Mouse (Mus musculus) forebrain, postnatal 0 days (tissue): ENCODE data around the gene Lmx1b. TPM values are rescaled to one million over a fixed set of nuclear protein-coding genes. Genes with fewer than 3 reads are reported as not detected.
A peak's percentile ranks its signal among the peaks of the same experiment; 100 is the strongest.

Experiments
- ATAC-seq: fragments of 200-750 bp; cut with Nextera tagmentation; 2 replicates; pipeline ENCODE4 v1.8.0; 2017; ENCODE audit warnings: mild to moderate bottlenecking, moderate library complexity
- DNase-seq: peaks from one replicate; pipeline ENCODE4 v3.0.0-alpha.2; 2015
- H3K27ac ChIP-seq: fragments of 300-500 bp; sonication (generic); 2 replicates; pipeline ENCODE4 v1.5.1; 2014; ENCODE audit warnings: low read depth, mild to moderate bottlenecking, antibody characterized with exemption, low read length, moderate library complexity, mixed read lengths
- H3K27me3 ChIP-seq: fragments of 300-500 bp; sonication (generic); 2 replicates; pipeline ENCODE4 v1.6.1; 2014; ENCODE audit warnings: mild to moderate bottlenecking, low read length, mixed read lengths; ENCODE audit not compliant: insufficient read depth
- H3K36me3 ChIP-seq: fragments of 300-500 bp; sonication (generic); 2 replicates; pipeline ENCODE4 v1.6.1; 2014; ENCODE audit warnings: mild to moderate bottlenecking, moderate library complexity; ENCODE audit not compliant: insufficient read depth
- H3K4me1 ChIP-seq: fragments of 300-500 bp; sonication (generic); 2 replicates; pipeline ENCODE4 v1.6.1; 2014; ENCODE audit warnings: antibody characterized with exemption; ENCODE audit not compliant: insufficient read depth
- H3K4me2 ChIP-seq: fragments of 300-500 bp; sonication (generic); 2 replicates; pipeline ENCODE4 v1.6.1; 2014; ENCODE audit warnings: low read depth, mild to moderate bottlenecking, moderate library complexity
- H3K4me3 ChIP-seq: fragments of 300-500 bp; sonication (generic); 2 replicates; pipeline ENCODE4 v1.5.1; 2014; ENCODE audit warnings: low read depth, low read length, mixed read lengths
- H3K9ac ChIP-seq: fragments of 300-500 bp; sonication (generic); 2 replicates; pipeline ENCODE4 v1.6.1; 2014; ENCODE audit warnings: mild to moderate bottlenecking
- H3K9me3 ChIP-seq: fragments of 300-500 bp; sonication (generic); 2 replicates; pipeline ENCODE4 v1.6.1; 2016; ENCODE audit warnings: low read length
- CTCF ChIP-seq: sonication (generic); IDR thresholded peaks from 2 replicates; pipeline ENCODE4 v1.5.1; 2016; ENCODE audit warnings: antibody characterized with exemption, control low read depth, low read depth
- WGBS: fragments of 180-500 bp; shearing (Covaris S2); extraction: QIAGEN DNeasy Blood & Tissue Kit; methylation state at CpG from one replicate; pipeline ENCODE4 v1.1.7; 2014; 5-methylcytosine and 5-hydroxymethylcytosine counted together
- polyA plus RNA-seq: library from polyadenylated mRNA; unstranded; fragments of >200 nt; fragmentation: Nextera tagmentation; extraction: Ambion mirVana; gene quantifications from 2 replicates; pipeline ENCODE4 v1.2.1, GENCODE M21; 2015
- total RNA-seq: library from RNA; depleted of rRNA; stranded (reverse); fragments of >200 nt; gene quantifications from 2 replicates; pipeline ENCODE4 v1.2.3, GENCODE M21; 2014

Lmx1b gene
- total and polyA plus RNA-seq, 2 experiments from 2014 or later: 0.24 to 2.0 TPM

DNA sequence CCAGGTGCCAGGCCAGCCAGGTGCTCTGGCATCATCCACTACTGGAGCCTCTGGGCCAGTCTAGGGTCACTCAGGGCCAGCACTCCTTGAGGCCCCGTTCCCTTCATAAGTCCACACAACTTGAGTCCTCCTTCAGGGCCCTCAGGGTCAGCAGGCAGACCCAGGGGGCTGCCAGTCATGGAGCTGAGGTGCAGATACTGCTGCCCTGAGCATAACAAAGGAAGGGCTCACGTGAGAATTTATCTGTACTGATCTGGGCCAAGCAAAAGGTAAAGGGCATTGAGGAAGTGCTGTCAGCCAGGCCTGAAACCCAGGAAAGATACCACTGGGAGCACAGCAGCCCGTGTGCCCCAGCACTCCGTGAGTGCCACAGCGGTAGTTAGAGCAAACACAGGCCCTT is 7.1 kb downstream of the Lmx1b start:
- peaks cover 79% of the 10 kb centered on the region for H3K27me3 ChIP-seq
- H3K4me3 ChIP-seq: no peak overlapping the region
- no peaks in the 10 kb centered on the region for H3K9me3 ChIP-seq
- 12% methylated on average over 5 of the region's 5 CpGs for WGBS
- H3K36me3 ChIP-seq: no peaks in the 10 kb centered on the region
- H3K27ac ChIP-seq: no peak overlapping the region
- ATAC-seq (no peak), DNase-seq (no peak)
- H3K9ac ChIP-seq: no peak overlapping the region
- H3K4me1 ChIP-seq: no peaks in the 10 kb centered on the region
- no peak for TF ChIP-seq CTCF
- H3K4me2 ChIP-seq: no peak overlapping the region

- Histone ChIP-seq H3K9ac (no peak overlapping the region), H3K36me3 (no peaks in the 10 kb centered on the region), H3K4me3 (no peak overlapping the region), H3K4me2 (no peak overlapping the region), H3K27me3 (peaks cover 79% of the 10 kb centered on the region), H3K9me3 (no peaks in the 10 kb centered on the region), H3K4me1 (no peaks in the 10 kb centered on the region), H3K27ac (no peak overlapping the region)
- no peak for TF ChIP-seq CTCF
- no peak for ATAC-seq
- no peak for DNase-seq
- whole genome bisulfite sequencing: 14% methylated on average over 5 of the region's 5 CpGs
Measured at GRCm38 (mm10) chr2:33632551-33633059, 7.7 kb downstream of the Lmx1b start.

- Histone ChIP-seq H3K27ac (no peak overlapping the region), H3K4me3 (no peak overlapping the region), H3K9ac (no peak overlapping the region), H3K4me2 (no peak overlapping the region), H3K4me1 (no peaks in the 10 kb centered on the region), H3K9me3 (no peaks in the 10 kb centered on the region), H3K27me3 (peaks cover 82% of the 10 kb centered on the region), H3K36me3 (no peaks in the 10 kb centered on the region)
- 0 out of 2 replicates have a peak, but pooled peaks have one; percentile 14 for ATAC-seq
- WGBS: 2% methylated on average over 31 of the region's 31 CpGs
- TF ChIP-seq CTCF: no peak
- DNase-seq: no peak
Measured at GRCm38 (mm10) chr2:33631708-33632343, 8.5 kb downstream of the Lmx1b start.

GRCm38 (mm10) chr2:33631022-33631707 is 9.1 kb downstream of the Lmx1b start:
- ATAC-seq: no peak
- Histone ChIP-seq H3K9me3 (no peaks in the 10 kb centered on the region), H3K4me2 (no peak overlapping the region), H3K27ac (no peak overlapping the region), H3K4me3 (no peak overlapping the region), H3K36me3 (no peaks in the 10 kb centered on the region), H3K4me1 (no peaks in the 10 kb centered on the region), H3K9ac (no peak overlapping the region), H3K27me3 (peaks cover 87% of the 10 kb centered on the region)
- WGBS: 2% methylated on average over 40 of the region's 40 CpGs
- TF ChIP-seq CTCF: no peak
- DNase-seq: no peak

GRCm38 (mm10) chr2:33630081-33631021 is 10.0 kb downstream of the Lmx1b start:
- Histone ChIP-seq H3K27ac (no peak overlapping the region), H3K27me3 (peaks cover 85% of the 10 kb centered on the region), H3K4me1 (no peaks in the 10 kb centered on the region), H3K9me3 (no peaks in the 10 kb centered on the region), H3K4me3 (no peak overlapping the region), H3K36me3 (no peaks in the 10 kb centered on the region), H3K9ac (no peak overlapping the region), H3K4me2 (no peak overlapping the region)
- TF ChIP-seq CTCF: no peak
- ATAC-seq (no peak), DNase-seq (peak; percentile 61)
- WGBS: 3% methylated on average over 34 of the region's 34 CpGs

GRCm38 (mm10) chr2:33629641-33630040 is 10.7 kb downstream of the Lmx1b start:
- no peak overlapping the region for H3K27ac ChIP-seq
- no peak for ATAC-seq
- peaks cover 84% of the 10 kb centered on the region for H3K27me3 ChIP-seq
- no peak for TF ChIP-seq CTCF
- 10% methylated on average over 6 of the region's 6 CpGs for WGBS
- H3K9ac ChIP-seq: no peak overlapping the region
- H3K4me2 ChIP-seq: no peak overlapping the region
- H3K36me3 ChIP-seq: no peaks in the 10 kb centered on the region
- H3K4me1 ChIP-seq: no peaks in the 10 kb centered on the region
- DNase-seq: no peak
- no peaks in the 10 kb centered on the region for H3K9me3 ChIP-seq
- H3K4me3 ChIP-seq: no peak overlapping the region
